Mouse (Mus musculus): ENCODE data around the gene Brpf3.

DNA sequence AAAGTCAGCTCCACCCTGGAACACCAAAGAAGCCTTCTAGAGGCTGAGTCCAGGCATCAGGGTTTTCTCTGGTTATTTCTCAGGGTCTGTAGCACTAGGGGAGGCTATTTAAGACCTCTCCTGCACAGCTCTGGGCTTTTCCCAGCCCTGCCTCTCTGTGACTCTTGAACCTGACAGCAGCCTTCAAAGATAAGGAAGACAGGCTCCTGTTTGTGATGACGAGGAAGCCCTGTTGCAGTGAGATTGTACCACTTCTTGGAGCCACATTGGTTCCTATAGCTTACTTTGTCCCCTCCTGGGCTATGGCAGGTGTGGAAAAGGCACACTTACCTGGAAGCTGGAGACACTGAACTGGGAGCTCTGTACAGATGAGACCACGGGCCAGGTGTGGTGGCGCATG, 32.0 kb downstream of the Brpf3 start:
- TF ChIP-seq CTCF (IDR thresholded peaks at IDR 0.05; ENCODE audit: control insufficient read depth, insufficient read depth, insufficient replicate concordance, low read depth, low read length) (no peak), POLR2A (IDR thresholded peaks at IDR 0.05; ENCODE audit: control insufficient read depth, low read depth, low read length) (no peak)
